Mouse (Mus musculus): Measurements from ENCODE around the gene Dstyk.
A peak's percentile ranks its signal among the peaks of the same experiment; 100 is the strongest.

Gene Dstyk

GRCm38 (mm10) chr1:132388813-132389803 lies 28.2 kb upstream of the Dstyk start:
- peak; percentile 53 for DNase-seq (ENCODE audit: low spot score)

- peak; percentile 79 for DNase-seq (ENCODE audit: low spot score)
These were observed 27.3 kb upstream of the Dstyk start for GRCm38 (mm10) chr1:132389886-132390585.

GRCm38 (mm10) chr1:132390691-132391579 lies 26.4 kb upstream of the Dstyk start, which contains the start of gene Tmcc2:
Tmcc2 (minus strand) TSS chr1:132391281.
- peak; percentile 63 for DNase-seq (ENCODE audit: low spot score)

GRCm38 (mm10) chr1:132391580-132392022 lies 25.8 kb upstream of the Dstyk start:
- DNase-seq (ENCODE audit: low spot score), result peak; percentile 89

GRCm38 (mm10) chr1:132392872-132393271 lies 24.5 kb upstream of the Dstyk start:
- no peak for DNase-seq (ENCODE audit: low spot score)

GRCm38 (mm10) chr1:132396705-132397104 lies 20.6 kb upstream of the Dstyk start:
- no peak for DNase-seq (ENCODE audit: low spot score)

- DNase-seq (ENCODE audit: low spot score), result no peak
These were observed 16.8 kb upstream of the Dstyk start for GRCm38 (mm10) chr1:132400538-132400937.

- DNase-seq (ENCODE audit: low spot score), result no peak
These were observed 15.5 kb upstream of the Dstyk start for GRCm38 (mm10) chr1:132401843-132402242.

- no peak for DNase-seq (ENCODE audit: low spot score)
These were observed 6.7 kb upstream of the Dstyk start for GRCm38 (mm10) chr1:132410657-132411056.

GRCm38 (mm10) chr1:132416244-132416942 lies 962 bp upstream of the Dstyk start:
- peak; percentile 10 for DNase-seq (ENCODE audit: low spot score)

- no peak for DNase-seq (ENCODE audit: low spot score)
These were observed 438 bp upstream of the Dstyk start for GRCm38 (mm10) chr1:132416943-132417290.

GRCm38 (mm10) chr1:132420206-132420605 lies 2.9 kb downstream of the Dstyk start:
- DNase-seq (ENCODE audit: low spot score), result no peak

GRCm38 (mm10) chr1:132420662-132421061 lies 3.3 kb downstream of the Dstyk start:
- DNase-seq (ENCODE audit: low spot score), result no peak

- no peak for DNase-seq (ENCODE audit: low spot score)
These were observed 5.7 kb downstream of the Dstyk start for GRCm38 (mm10) chr1:132422912-132423696.

GRCm38 (mm10) chr1:132425600-132425999 lies 8.2 kb downstream of the Dstyk start:
- no peak for DNase-seq (ENCODE audit: low spot score)

GRCm38 (mm10) chr1:132430818-132431217 lies 13.5 kb downstream of the Dstyk start:
- peak; percentile 10 for DNase-seq (ENCODE audit: low spot score)

- DNase-seq (ENCODE audit: low spot score), result no peak
These were observed 14.4 kb downstream of the Dstyk start for GRCm38 (mm10) chr1:132431716-132432115.

- no peak for DNase-seq (ENCODE audit: low spot score)
These were observed 16.0 kb downstream of the Dstyk start for GRCm38 (mm10) chr1:132433349-132433748.

GRCm38 (mm10) chr1:132434032-132434431 lies 16.7 kb downstream of the Dstyk start:
- DNase-seq (ENCODE audit: low spot score), result no peak

GRCm38 (mm10) chr1:132436320-132436958 lies 19.1 kb downstream of the Dstyk start:
- no peak for DNase-seq (ENCODE audit: low spot score)
